Mouse (Mus musculus) heart, adult 2 months (tissue): ENCODE data around the gene Clstn2. TPM values are rescaled to one million over a fixed set of nuclear protein-coding genes. Genes with fewer than 3 reads are reported as not detected.

Experiments used
- DNase-seq, 2 experiments: peaks; one replicate each; pipeline ENCODE4 v3.0.0; 2021
- H3K27ac ChIP-seq: fragments of 200-600 bp; 2 replicates; pipeline ENCODE4 v1.8.1; 2022
- H3K27me3 ChIP-seq: fragments of 200-500 bp; 2 replicates; pipeline ENCODE4 v1.6.1; 2012; ENCODE audit warnings: mild to moderate bottlenecking, low read length, inconsistent platforms, mixed read lengths; ENCODE audit not compliant: control insufficient read depth, insufficient read depth
- H3K36me3 ChIP-seq: fragments of 200-500 bp; 2 replicates; pipeline ENCODE4 v1.6.1; 2012; ENCODE audit warnings: low read length, inconsistent platforms; ENCODE audit not compliant: control insufficient read depth, insufficient read depth
- H3K4me1 ChIP-seq: fragments of 200-500 bp; 2 replicates; pipeline ENCODE4 v1.6.1; 2011; ENCODE audit warnings: low read length; ENCODE audit not compliant: control insufficient read depth, insufficient read depth
- H3K4me3 ChIP-seq: fragments of 200-600 bp; 2 replicates; pipeline ENCODE4 v1.8.1; 2022
- H3K79me2 ChIP-seq: fragments of 200-500 bp; replicated peaks from 2 replicates; pipeline ENCODE4 v1.6.1; 2012; ENCODE audit warnings: mild to moderate bottlenecking, inconsistent platforms, low read length, moderate library complexity, mixed read lengths; ENCODE audit not compliant: control insufficient read depth, insufficient read depth
- H3K9ac ChIP-seq: fragments of 200-500 bp; 2 replicates; pipeline ENCODE4 v1.6.1; 2012; ENCODE audit warnings: low read depth, mild to moderate bottlenecking, control low read depth, inconsistent platforms, low read length, mixed read lengths
- CTCF ChIP-seq: fragments of 200-600 bp; IDR thresholded peaks from 2 replicates; pipeline ENCODE4 v1.8.1; 2022; ENCODE audit warnings: antibody characterized with exemption, mild to moderate bottlenecking, moderate library complexity
- EP300 ChIP-seq: fragments of 200-500 bp; IDR thresholded peaks from 2 replicates; pipeline ENCODE4 v1.6.1; 2011; ENCODE audit warnings: low read depth, low read length, control low read depth; ENCODE audit not compliant: insufficient read depth
- POLR2A ChIP-seq: fragments of 200-500 bp; IDR thresholded peaks from 2 replicates; pipeline ENCODE4 v1.6.1; 2011; ENCODE audit warnings: mild to moderate bottlenecking, low read depth, low read length, control low read depth; ENCODE audit not compliant: insufficient read depth
- WGBS: fragments of 180-500 bp; shearing (Covaris S2); methylation state at CpG from one replicate; pipeline ENCODE4 v1.1.7; 2018; 5-methylcytosine and 5-hydroxymethylcytosine counted together
- intact Hi-C: fragments of 180-260 bp; cut with DNase I; formaldehyde crosslinking; loops from one replicate; pipeline ENCODE4 v1.15.1; 2025
- polyA plus RNA-seq: library from polyadenylated mRNA; depleted of rRNA; stranded (reverse); fragments of >200 nt; gene quantifications from 2 replicates; pipeline ENCODE4 v1.2.3, GENCODE M21; 2012
- total RNA-seq, 2 experiments: library from RNA; stranded (reverse); gene quantifications; 2 replicates each; pipeline ENCODE4 v1.2.3; 2021

Clstn2 gene
- total and polyA plus RNA-seq, 3 experiments = 0.29 to 0.39 (median 0.37) TPM

DNA sequence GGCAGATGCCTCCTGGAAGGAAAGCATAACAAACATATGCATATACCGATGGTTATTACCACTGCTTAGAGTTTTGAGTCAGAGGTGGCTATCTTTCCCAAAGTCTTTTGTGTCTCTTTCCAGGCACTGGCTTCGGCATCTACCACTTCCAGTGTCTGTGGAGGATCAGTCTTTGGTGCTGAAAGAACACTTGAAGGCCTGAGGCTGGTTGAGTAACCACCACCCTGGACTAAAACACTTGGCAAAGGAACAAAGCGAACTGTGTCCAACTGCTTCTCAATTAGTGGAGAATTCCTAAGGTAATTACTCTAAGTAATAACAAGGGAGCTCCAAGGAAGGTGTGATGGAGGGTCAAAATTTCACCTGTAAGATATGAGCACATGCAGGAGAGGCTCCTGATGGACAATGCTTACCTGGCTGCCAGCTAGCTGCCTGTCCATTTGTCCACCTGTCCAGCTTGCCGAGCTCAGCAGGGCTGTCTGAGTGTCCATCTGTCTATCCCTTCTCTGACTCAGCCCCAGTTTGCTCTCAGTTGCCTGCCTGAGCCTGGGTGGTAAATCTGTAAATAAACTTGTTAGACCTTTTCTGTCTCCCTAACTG is 346.1 kb downstream of the Clstn2 start:
- 77% methylated on average over 4 of the region's 4 CpGs for WGBS
- intact Hi-C loops = no loop called here
- no peak for DNase-seq

DNA sequence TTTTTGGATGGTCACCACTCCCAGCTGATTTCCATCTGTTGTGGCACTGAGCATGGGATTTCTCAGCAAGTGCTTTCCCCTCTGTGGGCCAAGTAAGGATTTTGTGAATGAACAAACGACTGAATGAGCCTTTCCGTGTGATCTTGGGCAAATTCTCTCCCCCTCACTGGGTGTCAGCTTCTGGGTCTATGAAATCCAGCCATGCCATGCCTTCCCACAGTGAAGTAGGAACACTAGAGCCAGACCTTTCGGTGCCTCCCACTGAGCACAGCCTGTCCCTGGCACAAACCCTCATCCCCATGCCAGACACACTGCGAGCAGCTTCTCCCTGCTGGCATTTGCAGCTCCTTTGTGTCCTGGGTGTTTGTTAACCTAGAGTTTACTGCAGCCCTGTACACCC is 347.3 kb downstream of the Clstn2 start:
- TF ChIP-seq EP300 (0 out of 2 replicates have a peak, but pooled peaks have one; percentile 29), POLR2A (no peak)
- no peak overlapping the region for H3K27ac ChIP-seq
- no peaks in the 10 kb centered on the region for H3K36me3 ChIP-seq
- DNase-seq = peak in 1 of 2 experiments; percentile 3
- H3K9ac ChIP-seq = no peak overlapping the region
- H3K27me3 ChIP-seq = no peaks in the 10 kb centered on the region
- no peaks in the 10 kb centered on the region for H3K4me1 ChIP-seq
- H3K79me2 ChIP-seq = no peaks in the 10 kb centered on the region
- intact Hi-C loops = no loop called here
- 64% methylated on average over 4 of the region's 4 CpGs for WGBS
- no peak overlapping the region for H3K4me3 ChIP-seq

More for the DNA sequence above, 346.1 kb downstream of the Clstn2 start:
- Histone ChIP-seq H3K4me1 (no peaks in the 10 kb centered on the region), H3K36me3 (no peaks in the 10 kb centered on the region), H3K9ac (no peak overlapping the region), H3K27ac (no peak overlapping the region), H3K27me3 (no peaks in the 10 kb centered on the region), H3K79me2 (no peaks in the 10 kb centered on the region), H3K4me3 (no peak overlapping the region)
- TF ChIP-seq CTCF (no peak), EP300 (no peak), POLR2A (no peak)

DNA sequence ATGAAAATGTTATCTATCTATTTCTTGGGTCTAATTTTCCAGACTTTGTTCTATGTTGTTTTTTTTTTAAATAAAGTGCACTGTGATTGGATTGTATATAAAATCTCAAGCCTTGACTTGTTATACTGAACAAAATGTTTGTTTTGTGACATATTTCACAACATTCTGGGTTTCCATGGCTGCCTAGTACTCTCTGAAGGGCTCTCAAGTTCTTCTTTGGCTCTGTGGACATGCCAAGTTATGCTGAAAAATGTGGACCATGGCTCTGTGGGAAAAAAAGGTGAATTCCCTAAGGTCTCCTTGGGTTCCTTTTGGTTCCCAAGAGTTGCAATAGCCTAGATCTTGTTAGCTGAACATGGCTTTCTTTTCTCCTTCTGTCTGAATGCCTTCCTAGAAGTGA is 353.1 kb downstream of the Clstn2 start:
- no peak overlapping the region for H3K4me3 ChIP-seq
- H3K4me1 ChIP-seq = no peaks in the 10 kb centered on the region
- intact Hi-C loops = no loop called here
- H3K9ac ChIP-seq = no peak overlapping the region
- no peak overlapping the region for H3K27ac ChIP-seq
- no peaks in the 10 kb centered on the region for H3K27me3 ChIP-seq
- TF ChIP-seq CTCF = no peak
- no peak for TF ChIP-seq EP300
- no peak for TF ChIP-seq POLR2A
- H3K79me2 ChIP-seq = no peaks in the 10 kb centered on the region
- DNase-seq = no peak
- H3K36me3 ChIP-seq = no peaks in the 10 kb centered on the region

DNA sequence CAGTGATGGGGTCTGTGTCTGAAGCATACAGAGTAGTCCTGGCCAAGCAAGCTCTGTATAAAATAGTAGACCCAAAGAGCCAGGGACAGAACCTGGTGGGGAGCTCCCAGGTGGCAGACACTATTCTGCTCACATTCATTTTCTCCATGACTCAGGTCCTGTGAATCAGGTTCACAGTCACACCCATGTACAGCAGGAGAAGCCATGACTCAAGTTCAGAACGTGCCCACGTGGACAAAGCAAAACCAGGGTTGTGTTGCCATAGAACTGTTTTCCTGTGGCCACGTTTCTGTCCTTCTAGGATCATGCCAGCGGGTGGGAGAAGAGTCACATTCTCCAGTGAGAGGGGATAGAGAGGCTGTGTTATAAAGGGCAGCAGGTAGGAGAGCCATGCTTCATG is 353.9 kb downstream of the Clstn2 start:
- H3K4me3 ChIP-seq = no peak overlapping the region
- intact Hi-C loops = no loop called here
- no peaks in the 10 kb centered on the region for H3K4me1 ChIP-seq
- no peak for TF ChIP-seq POLR2A
- H3K9ac ChIP-seq = no peak overlapping the region
- no peaks in the 10 kb centered on the region for H3K27me3 ChIP-seq
- no peak overlapping the region for H3K27ac ChIP-seq
- no peaks in the 10 kb centered on the region for H3K36me3 ChIP-seq
- no peaks in the 10 kb centered on the region for H3K79me2 ChIP-seq
- WGBS = 69% methylated on average over 4 of the region's 4 CpGs
- no peak for DNase-seq

DNA sequence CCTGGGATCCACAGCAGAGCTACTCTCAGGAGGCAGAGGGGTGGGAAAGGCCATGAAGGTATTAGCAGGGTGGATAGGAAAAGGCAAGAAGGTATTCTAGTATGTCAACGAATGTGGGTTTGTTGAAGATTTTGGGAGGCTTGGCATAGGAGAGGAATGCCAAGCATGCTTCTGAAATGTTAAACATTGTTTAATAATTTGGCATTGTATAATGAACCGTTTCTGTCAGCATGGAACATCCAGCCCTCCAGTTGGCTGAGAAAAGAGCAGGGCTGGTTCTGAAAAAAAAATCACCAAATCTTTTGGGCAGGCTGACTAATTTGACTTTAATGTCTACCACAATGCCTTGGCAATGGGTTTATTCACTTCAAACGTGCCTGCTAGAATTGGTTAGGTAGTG is 355.9 kb downstream of the Clstn2 start:
- Histone ChIP-seq H3K4me3 (no peak overlapping the region), H3K27me3 (no peaks in the 10 kb centered on the region), H3K36me3 (no peaks in the 10 kb centered on the region), H3K4me1 (no peaks in the 10 kb centered on the region), H3K27ac (no peak overlapping the region), H3K79me2 (no peaks in the 10 kb centered on the region), H3K9ac (no peak overlapping the region)
- DNase-seq = no peak
- intact Hi-C loops = no loop called here
- WGBS = 51% methylated on average over 3 of the region's 3 CpGs
- TF ChIP-seq EP300 (no peak), CTCF (no peak), POLR2A (no peak)

GRCm38 (mm10) chr9:97672681-97673080 is 360.3 kb downstream of the Clstn2 start:
- no peaks in the 10 kb centered on the region for H3K4me1 ChIP-seq
- intact Hi-C loops = no loop called here
- 74% methylated on average over 5 of the region's 5 CpGs for WGBS

More at GRCm38 (mm10) chr9:97672681-97673080, 360.3 kb downstream of the Clstn2 start:
- no peak overlapping the region for H3K27ac ChIP-seq
- no peak for TF ChIP-seq POLR2A
- no peak for TF ChIP-seq CTCF
- no peak for TF ChIP-seq EP300
- H3K79me2 ChIP-seq = no peaks in the 10 kb centered on the region
- no peaks in the 10 kb centered on the region for H3K36me3 ChIP-seq
- H3K9ac ChIP-seq = no peak overlapping the region
- H3K27me3 ChIP-seq = no peaks in the 10 kb centered on the region
- DNase-seq = no peak
- H3K4me3 ChIP-seq = no peak overlapping the region
